Mouse (Mus musculus): ENCODE data around the gene Stam.
"Not testable (repeated sequence)": the region's sequence is repeated elsewhere in the genome, so short reads cannot be mapped to it uniquely, and the experiment has no call there.

Gene Stam

DNA sequence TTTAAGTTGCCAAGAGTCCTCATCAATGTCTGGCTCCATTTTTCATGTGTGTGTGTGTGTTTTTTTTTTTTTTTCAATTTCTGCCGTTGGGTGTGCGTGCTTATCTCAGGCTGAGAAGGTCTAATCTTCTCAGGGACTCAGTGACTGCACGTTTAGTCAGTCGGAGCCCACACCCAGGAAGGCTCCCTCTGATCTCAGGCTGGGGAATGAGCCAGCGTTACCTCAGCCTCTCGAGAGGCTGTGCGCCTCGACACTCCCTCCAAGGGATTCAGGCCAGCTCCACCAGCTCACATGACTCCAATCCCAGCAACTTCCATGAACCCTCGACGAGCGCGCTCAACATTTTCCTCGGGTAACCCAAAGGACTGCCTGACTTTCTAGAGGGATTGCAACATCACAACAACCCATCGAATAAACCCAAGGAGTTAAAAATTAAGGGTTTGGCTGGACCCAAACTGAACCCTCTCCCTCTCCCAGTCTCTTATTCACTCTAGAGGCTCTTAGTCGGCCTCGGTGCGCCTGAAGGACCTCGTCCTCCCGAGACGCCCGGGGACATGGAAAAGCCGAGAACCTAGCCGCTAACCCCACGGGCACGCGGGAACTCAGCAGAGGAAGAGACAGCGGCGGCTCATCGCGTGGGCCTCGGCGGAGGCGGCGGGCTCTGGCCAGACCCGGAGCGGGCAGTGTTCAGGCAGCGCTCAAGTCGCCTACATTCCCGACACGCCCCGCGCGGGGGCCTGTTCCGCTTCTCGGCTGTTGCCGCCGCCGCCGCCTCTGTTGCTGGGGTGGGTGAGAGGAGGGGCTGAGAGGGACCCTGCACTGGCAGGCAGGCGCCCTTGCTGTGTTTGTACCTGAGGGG is at the start of gene Stam:
Gene Stam (plus strand): TSS at position 737 of the 859 bp plus-strand sequence.
- DNase-seq (ENCODE audit: low spot score): peak; percentile 76

DNA sequence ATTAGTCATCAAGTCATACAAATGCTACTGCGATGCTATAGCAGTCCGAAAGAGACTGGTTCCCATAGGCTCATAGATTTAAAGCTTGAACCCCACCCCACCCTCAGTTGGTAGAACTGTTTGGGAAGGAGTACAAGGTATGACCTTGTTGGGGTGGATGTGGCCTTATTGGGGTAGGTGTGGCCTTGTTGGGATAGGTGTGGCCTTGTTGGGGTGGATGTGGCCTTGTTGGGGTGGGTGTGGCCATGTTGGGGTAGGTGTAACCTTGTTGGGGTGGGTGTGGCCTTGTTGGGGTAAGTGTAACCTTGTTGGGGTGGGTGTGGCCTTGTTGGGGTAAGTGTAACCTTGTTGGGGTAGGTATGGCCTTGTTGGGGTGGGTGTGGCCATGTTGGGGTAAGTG is 32.6 kb upstream of the Stam start:
- no peak for DNase-seq (ENCODE audit: low spot score)

DNA sequence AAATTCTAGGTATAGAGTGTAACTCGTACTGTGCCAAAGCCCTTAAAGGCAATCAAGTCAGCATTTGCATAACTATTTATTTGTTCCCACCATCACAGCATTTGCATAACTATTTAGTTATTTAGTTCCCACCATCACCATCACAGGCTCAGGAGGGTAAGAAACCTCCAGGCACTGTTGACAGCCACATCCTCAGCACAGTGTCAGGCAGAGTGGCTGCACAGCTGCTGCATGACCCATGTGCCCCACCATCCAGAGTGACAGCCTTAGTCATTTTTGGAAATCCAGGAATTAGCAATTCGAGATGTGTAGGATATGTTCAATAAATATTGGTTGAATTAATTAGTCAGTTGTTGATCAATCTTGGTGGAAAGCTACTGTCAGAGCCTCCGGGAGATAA is 30.9 kb upstream of the Stam start:
- DNase-seq (ENCODE audit: low spot score): no peak

DNA sequence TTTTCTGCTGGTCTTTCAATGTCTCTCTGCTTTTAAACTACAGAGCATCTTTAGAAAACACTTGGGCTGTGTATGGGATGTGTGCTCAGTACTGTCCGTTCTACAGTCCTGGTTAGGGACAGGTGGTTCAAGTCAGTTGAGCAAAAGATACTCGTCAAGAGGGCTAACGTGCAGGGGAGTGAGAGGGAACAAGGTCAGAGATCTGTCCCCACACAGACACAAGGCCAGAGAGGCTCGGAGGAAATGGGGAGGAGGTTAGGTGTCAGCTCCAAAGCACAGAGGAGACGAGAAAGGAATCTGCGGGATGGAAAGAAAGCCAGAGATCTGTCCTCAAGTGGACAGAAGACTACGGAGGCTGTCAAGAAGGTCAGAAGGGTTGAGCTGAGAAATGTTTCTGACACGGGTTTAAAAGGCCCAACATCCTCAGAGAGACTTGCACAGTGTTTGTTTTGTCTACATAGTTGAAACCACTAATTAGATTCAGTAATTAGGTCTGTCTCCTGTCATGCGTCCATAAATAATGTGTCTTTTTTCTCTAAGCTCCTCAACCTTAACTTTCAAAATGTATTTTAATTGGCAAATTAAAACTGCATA is 30.2 kb upstream of the Stam start:
- DNase-seq (ENCODE audit: low spot score): no peak

DNA sequence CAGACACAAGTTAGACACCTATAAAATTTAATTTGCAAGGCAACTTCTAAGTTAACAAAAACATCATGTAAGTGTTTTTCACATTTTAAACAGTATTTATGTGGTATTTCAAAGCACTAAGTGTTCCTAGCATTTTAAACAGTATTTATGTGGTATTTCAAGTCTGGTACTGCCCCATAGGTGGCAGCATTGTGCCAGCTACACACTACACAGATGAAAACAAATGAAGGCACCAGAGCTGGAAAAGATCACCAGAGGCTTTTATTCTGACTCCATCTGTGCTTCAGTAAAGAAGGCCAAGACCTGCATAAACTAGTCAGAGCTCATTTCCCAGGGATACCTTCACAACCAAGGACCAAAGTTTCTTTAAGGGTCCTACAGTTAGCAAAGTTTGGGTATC is 25.5 kb upstream of the Stam start:
- peak; percentile 28 for DNase-seq (ENCODE audit: low spot score)

DNA sequence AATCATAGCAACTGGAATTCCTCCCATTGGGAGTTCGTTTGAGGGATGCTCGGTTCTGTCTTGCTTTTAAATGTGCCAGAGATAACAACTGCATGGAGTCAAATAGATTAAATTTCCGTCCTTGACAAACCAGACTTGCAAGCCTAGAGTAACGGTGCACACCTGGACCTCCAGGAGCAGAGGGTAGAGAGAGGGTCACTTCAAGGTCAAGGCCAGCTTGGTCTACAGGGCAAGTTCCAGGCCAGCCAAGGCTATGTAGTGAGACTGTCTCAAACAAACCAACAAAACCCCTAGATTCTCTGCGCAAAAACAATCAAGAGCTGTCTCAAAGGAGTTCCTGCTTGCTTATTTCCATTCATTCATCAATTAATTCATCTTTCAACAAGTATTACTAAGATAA is 25.1 kb upstream of the Stam start:
- no peak for DNase-seq (ENCODE audit: low spot score)

DNA sequence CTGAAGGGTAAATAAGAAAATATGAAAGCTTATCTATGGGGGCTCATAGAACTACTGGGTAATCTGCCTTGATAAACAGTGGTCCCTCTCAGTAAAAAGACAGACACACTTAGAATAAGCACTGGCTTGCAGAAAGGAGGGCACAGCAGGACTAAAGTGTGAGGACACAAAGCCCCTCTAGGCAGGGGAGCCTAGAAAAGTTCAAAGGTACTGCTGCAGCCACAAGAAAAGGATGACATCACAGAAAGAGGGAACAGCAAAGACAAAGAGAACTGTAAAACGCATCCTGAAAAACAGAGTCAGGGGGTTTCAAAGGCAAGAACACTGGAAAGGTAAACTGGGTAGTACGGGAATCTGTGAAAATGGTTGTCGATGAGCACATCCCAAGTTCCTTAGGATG is 20.3 kb upstream of the Stam start:
- DNase-seq (ENCODE audit: low spot score): no peak

DNA sequence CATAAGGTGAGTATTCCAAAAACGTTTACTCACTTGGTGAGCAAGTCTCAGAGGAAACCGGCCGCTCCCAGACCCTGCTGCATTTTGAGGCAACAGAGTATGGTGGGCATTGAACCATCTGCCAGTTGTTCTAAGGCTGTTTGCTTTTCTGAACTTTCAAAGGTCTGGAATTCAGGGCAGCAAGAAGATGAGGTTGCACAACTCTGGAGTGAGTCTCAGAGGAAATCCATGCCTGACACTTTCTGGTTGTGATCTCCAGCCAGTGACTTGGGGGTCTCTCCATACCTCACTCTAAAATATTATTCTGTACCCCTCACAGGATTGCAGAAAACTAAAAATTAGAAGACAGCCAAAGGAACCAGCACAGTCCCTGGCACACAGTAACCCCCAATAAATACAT is 19.7 kb upstream of the Stam start:
- DNase-seq (ENCODE audit: low spot score): no peak

DNA sequence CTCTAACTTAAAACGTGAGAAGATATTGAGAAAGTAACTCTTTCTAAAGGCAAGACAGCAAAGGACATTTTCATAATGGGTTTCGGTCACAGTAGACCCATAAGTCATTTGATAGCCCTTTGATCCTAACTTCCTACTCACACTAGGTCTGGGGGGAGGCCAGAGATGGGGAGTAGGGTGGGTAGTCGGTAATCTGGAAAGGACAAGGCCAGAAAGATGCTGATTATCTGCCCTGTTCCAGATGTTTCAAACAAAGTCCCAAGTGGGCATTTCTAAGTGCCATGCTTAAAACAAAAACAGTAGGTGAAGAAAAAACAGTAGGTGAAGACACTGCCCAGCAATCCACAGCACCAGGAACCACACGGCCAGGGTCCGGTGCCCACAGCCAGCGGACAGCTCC is 19.2 kb upstream of the Stam start:
- DNase-seq (ENCODE audit: low spot score): no peak

DNA sequence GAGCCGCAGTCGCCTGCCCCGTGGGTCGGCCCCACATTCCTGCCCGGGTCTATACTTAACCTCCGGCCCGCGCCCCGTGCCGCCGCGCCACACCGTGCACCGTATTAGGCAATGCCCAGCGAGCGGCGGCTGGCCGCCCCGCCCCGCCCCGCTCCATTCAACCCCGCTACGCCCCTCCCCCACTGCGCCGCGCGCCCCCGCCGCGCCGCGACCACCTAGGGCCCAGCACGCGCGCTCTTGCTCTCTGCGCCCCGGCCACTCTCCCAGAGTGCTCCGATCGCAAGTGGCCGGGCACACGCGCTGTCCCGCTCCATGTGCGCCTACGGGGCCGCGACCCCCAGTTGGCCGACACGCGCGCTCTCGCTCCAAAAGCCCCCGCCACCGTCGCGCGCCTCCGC is 18.7 kb upstream of the Stam start:
- DNase-seq (ENCODE audit: low spot score): peak; percentile 33

DNA sequence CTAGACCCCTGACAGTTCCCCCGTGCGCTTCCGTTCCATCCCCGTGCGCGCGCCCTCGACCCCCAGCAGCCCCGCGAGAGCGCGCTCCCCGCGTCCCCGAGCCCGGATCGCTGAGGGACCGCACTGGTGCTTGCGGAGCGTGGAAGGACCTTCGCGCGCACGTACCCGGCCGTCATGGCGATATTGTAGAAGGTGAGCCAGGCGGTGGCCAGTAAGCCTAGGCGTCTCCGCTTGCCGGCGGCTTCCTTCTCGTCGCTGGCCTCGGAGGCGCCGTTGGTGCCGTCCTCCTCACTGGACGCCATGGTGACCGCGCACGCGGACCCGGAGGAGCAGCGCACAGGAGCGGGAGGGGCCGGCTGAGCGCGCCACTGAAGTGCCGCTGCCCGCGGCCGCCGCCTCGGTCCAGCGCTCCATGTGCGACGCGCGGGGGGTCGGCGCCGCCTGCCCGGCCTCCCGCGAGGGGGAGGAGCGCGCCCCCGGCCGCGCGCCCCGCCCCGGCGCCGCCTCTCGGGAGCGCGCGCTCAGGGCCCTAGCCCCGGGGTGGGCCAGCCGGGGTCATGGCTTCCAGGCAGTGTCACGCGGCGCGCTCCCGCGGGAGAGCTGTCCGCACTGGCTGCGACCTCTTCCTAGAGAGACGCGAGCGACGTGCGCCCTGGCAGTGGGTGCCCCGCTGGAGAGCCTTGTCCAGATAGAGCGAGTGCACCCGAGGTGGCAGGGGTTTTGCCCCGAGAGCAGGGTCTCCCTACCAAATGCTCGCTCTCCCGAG is 18.1 kb upstream of the Stam start, which contains the start of gene Hacd1:
Gene Hacd1 (minus strand): TSS at position 570 of the 766 bp plus-strand sequence.
- DNase-seq (ENCODE audit: low spot score): peak; percentile 54

DNA sequence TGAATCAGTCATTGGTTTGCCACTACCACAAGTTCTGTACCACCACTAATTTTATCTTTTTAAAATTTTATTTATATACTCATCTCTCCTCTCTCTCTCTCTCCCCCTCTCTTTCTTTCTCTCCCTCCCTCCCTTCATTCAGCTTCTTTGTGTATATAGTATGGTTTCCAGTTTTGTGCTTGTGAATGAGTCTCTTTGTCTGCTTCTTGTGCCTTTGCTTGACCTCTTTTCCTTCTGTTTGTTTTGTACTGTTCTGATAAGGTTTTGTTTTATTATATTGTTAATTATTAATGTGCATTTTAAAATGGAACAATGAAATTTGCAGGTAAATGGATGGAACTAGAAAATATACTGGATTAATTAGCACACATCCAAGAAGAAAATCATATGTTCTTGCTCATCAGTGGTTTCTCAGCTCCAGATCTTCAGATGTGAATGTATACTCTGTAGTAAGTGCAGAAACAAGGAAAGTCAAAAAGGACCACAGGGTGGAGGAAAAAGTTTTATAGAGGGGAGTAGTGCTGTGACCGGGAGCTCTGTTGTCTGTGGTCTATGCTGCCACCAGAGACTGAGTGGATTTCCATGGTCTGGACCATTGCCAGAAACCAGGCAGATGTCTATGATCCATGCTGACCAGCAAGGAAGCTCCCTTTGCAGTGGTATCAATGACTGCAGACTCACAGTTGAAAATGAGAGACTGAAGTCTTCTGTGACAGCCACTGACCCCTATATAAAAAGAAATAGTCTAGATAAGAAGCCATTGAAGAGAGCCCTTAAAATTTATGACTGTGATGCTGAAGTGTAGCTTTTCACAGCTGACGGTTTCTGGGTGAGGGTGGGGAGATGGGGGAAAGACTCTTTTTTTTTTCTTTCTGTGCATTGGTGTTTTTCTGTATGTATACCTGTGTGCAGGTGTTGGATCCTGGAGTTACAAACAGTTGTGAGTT is 7.9 kb upstream of the Stam start:
- no peak for DNase-seq (ENCODE audit: low spot score)

DNA sequence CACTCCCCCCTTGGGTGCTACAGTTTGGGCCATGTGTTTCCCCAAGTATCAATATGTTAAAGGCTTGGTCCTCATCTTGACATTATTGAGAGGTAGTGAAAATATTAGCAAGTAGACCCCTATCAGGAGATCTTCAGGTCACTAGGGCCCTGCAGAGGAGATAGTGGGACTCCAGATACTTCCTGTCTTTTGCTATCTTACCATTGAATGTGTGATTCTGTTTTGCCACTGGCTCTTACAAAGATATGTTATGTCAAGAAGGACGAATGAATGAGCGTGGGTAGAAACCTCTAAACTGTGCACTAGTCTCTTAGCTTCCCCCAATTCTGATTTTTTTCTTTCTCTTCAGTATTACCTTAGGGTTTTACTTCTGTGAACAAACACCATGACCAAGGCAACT is 4.9 kb upstream of the Stam start:
- no peak for DNase-seq (ENCODE audit: low spot score)

DNA sequence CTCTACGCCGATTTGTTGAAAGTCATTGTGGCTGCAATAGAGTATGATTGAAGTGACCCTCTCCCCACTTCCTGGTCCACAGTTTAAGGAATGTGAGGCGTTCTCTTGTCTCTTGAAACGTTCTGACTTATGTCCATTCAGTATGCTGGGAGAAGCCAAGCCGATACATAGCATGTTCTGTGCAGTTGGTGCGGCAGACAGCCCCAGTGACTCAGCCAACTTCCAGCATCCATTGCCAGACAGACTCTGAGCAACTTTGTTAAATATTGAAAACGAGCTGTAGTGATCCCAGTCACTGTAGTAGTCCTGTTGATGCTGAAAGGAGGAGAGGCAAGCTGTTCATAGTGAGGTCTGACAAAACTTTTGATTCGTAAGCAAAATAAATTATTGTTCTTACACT is 3.4 kb upstream of the Stam start:
- DNase-seq (ENCODE audit: low spot score): no peak

DNA sequence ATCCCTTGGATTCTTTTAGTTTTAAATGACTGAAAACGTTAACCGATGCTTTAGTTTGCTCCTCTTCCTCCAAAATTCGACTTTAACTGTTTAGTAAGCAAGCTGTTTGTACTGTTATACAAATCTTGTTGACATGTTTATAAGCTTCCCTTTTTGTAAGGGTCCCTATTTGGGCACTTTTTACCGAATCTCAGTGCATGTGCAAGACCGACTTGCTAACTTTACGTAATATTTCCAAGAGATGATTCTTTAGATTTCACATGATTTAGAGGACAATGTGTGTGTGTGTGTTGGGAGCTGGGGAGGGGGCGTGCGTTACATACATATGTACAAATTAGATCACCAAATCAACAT is 913 bp upstream of the Stam start:
- no peak for DNase-seq (ENCODE audit: low spot score)

DNA sequence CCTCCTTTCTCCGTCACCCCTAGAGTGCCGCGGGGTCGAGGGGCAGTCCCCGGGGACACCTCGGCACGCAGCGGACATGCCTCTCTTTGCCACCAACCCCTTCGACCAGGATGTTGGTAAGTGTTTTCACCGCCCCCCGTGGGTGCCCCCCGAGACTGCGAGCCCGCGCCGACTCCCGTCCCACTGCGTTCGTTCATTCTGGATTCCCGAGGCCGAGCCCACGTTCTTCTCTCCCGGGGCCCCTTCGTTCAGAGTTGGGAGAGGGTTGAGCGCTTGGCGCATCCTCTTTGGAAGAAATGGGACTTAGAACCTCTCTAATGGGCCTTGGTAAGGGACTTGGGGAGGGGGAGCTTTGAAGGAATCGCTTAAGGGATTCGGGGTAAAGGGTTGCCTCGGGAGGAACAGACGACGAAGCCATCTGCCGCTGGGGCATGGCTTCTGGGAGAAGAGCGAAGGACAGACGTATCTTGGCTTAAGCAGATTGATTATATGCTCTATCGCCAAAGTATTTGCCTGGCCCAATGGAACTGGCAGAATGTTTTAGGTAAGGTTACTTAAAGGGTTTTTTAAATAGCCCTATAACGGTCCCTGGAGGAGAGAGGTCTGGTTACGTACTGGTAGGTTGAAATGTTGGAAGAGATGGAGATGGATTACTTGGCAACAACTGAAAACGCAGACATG is 463 bp downstream of the Stam start:
- DNase-seq (ENCODE audit: low spot score): no peak

DNA sequence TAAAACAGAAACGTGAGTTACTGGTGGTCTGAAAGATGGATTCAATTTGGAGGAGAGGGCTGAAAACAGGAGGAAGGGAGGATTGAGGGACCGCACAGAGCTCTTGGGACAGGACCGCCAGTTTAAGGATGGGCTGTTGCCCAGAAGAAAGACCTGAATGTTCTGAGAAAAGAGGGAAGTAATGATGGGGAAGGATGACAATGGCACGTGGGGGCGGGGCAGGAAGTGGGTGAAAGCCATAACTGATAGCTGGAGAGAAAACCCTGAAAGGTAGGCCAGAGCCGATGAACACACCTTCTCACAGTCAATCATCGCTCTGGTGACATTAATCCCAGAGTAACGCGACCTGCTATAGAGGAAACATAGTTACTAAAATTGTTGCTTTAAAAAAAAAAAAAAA is 4.6 kb downstream of the Stam start:
- not testable (repeated sequence) for DNase-seq (ENCODE audit: low spot score)

DNA sequence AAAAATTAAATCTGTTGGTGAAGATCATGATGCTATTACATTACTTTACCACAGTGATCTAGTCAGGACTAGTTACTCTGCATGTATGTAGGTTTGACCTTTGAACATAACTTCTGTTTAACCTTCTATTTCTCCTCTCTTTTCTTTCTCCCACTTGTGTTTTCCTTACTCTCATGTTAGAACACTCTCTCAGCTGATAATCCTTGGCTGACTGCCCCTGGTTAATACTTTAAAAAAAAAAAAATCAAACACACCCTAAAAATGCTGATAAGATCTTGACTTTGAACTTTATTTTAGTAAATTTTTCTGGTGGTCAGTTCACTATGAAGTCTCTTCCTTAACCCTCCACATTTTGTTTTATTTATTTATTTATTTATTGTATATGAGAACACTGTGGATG is 26.6 kb downstream of the Stam start:
- DNase-seq (ENCODE audit: low spot score): no peak

DNA sequence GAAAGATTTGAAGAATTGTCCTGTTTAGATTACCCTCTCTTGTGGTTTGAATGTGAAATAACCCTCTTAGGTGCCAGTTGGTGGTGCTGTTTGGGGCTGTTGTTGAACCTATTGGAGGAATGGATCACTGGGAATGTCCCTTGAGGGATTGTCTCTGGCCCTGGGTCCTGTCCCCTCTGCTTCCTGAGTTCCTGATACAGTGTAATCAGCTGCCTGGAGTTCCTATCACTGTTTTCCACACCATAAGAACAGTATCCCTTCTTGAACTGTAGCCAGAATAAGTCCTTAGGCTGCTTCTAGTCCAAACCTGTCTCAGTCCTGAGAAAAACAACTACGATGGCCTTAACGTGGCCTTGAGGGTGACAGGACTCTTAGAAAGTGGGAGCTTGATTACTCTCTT is 28.7 kb downstream of the Stam start:
- DNase-seq (ENCODE audit: low spot score): no peak

DNA sequence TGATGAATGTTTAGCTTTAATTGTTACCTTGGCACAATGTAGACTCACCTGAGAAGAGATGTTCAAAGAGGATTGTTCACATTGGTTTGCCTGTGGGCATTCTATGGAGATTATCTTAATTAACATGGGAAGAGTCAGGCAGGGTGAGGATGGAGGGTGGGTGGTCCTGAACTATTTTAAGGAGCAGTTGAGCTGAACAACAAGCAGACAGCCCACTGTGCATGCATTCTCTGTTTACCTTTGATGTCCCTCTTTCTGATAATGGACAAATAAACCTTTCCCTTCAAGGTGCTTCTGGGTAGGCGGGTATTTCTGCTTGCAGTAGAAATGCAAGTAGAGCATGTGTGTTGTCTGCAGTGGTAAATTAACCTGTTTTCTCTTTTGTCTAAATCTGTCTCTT is 30.0 kb downstream of the Stam start:
- DNase-seq (ENCODE audit: low spot score): no peak

DNA sequence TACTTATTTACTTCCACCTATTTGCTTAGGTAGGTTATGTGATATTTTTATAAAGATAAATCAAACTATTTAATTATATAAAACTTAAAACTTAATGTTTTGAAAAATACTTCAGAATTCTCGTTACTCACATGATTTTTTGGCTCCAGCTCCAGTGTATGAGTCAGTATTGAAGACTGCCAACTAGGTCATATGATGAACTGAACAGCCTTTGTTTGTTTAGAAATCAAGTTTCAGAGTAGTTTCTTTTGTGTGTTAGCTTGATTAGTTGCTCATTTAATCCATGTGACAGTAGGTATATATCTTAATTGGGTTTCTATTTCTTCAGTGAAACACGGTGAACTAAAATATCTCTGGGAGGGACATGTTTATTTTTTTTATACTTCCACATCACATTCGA is 33.8 kb downstream of the Stam start:
- no peak for DNase-seq (ENCODE audit: low spot score)
